Mouse (Mus musculus) MEL (cell line): ENCODE results near the gene Nemp1.

Experiments
- E2F4 ChIP-seq: IDR thresholded peaks from 2 replicates; pipeline ENCODE4 v1.6.1; 2011; ENCODE audit warnings: low read depth, low read length, improper control_type of control experiment, borderline replicate concordance
- EP300 ChIP-seq, 2 experiments: IDR thresholded peaks; 2 replicates each; pipeline ENCODE4 v1.6.1; 2011; ENCODE audit warnings: improper control_type of control experiment in 2 of 2, low read length in 2 of 2, low read depth in 1 of 2, mild to moderate bottlenecking in 1 of 2
- POLR2A ChIP-seq, 2 experiments: IDR thresholded peaks; 2 replicates each; pipeline ENCODE4 v1.6.1; 2011 to 2012; ENCODE audit warnings: low read length in 2 of 2, mild to moderate bottlenecking in 2 of 2, control low read depth in 1 of 2, improper control_type of control experiment in 1 of 2, low read depth in 1 of 2, moderate library complexity in 1 of 2; ENCODE audit not compliant: control insufficient read depth in 1 of 2, insufficient read depth in 1 of 2, poor library complexity in 1 of 2
- POLR2AphosphoS5 ChIP-seq: IDR thresholded peaks from 2 replicates; pipeline ENCODE4 v1.6.1; 2012; ENCODE audit warnings: low read depth, borderline replicate concordance, mild to moderate bottlenecking, inconsistent platforms, low read length, moderate library complexity, mixed read lengths
- TAL1 ChIP-seq: IDR thresholded peaks from 2 replicates; pipeline ENCODE4 v1.6.1; 2012; ENCODE audit warnings: mild to moderate bottlenecking, inconsistent platforms, low read length, moderate library complexity, mixed read lengths

GRCm38 (mm10) chr10:127710331-127710730, 43.6 kb downstream of the Nemp1 start:
- TF ChIP-seq POLR2A (IDR thresholded peaks at IDR 0.05; ENCODE audit: control insufficient read depth in 1 of 2, insufficient read depth in 1 of 2, low read depth in 1 of 2, low read length in 2 of 2, poor library complexity in 1 of 2) (no peak), POLR2AphosphoS5 (no peak), EP300 (IDR thresholded peaks at IDR 0.05; ENCODE audit: low read depth in 1 of 2, low read length in 2 of 2) (no peak), TAL1 (no peak), E2F4 (no peak)
